Mouse (Mus musculus) limb, embryonic 13.5 days (tissue): ENCODE results near the gene Bmp6. TPM values are rescaled to one million over a fixed set of nuclear protein-coding genes. Genes with fewer than 3 reads are reported as not detected.

Experiments
- ATAC-seq: fragments of 200-750 bp; cut with Nextera tagmentation; 2 replicates; pipeline ENCODE4 v1.8.0; 2017; ENCODE audit warnings: low read depth, moderate number of reproducible peaks, moderate TSS enrichment; ENCODE audit not compliant: low FRiP score
- H3K27ac ChIP-seq: fragments of 300-500 bp; sonication (generic); 2 replicates; pipeline ENCODE4 v1.5.1; 2015; ENCODE audit warnings: inconsistent platforms, mild to moderate bottlenecking, moderate library complexity
- H3K27me3 ChIP-seq: fragments of 300-500 bp; sonication (generic); 2 replicates; pipeline ENCODE4 v1.6.1; 2015; ENCODE audit warnings: mild to moderate bottlenecking, inconsistent platforms
- H3K36me3 ChIP-seq: fragments of 300-500 bp; sonication (generic); 2 replicates; pipeline ENCODE4 v1.6.1; 2015; ENCODE audit warnings: inconsistent platforms, mild to moderate bottlenecking, moderate library complexity
- H3K4me1 ChIP-seq: fragments of 300-500 bp; sonication (generic); 2 replicates; pipeline ENCODE4 v1.6.1; 2015; ENCODE audit warnings: inconsistent platforms
- H3K4me2 ChIP-seq: fragments of 300-500 bp; sonication (generic); replicated peaks from 2 replicates; pipeline ENCODE4 v1.6.1; 2015; ENCODE audit warnings: inconsistent platforms, mild to moderate bottlenecking, moderate library complexity
- H3K4me3 ChIP-seq: fragments of 300-500 bp; sonication (generic); 2 replicates; pipeline ENCODE4 v1.5.1; 2015; ENCODE audit warnings: moderate library complexity, mild to moderate bottlenecking, inconsistent platforms
- H3K9ac ChIP-seq: fragments of 300-500 bp; sonication (generic); 2 replicates; pipeline ENCODE4 v1.6.1; 2015; ENCODE audit warnings: mild to moderate bottlenecking, inconsistent platforms
- H3K9me3 ChIP-seq: fragments of 300-500 bp; sonication (generic); 2 replicates; pipeline ENCODE4 v1.6.1; 2016; ENCODE audit warnings: inconsistent platforms
- WGBS: fragments of 180-500 bp; shearing (Covaris S2); methylation state at CpG from one replicate; pipeline ENCODE4 v1.1.7; 2015; 5-methylcytosine and 5-hydroxymethylcytosine counted together
- polyA plus RNA-seq: library from polyadenylated mRNA; unstranded; fragments of >200 nt; fragmentation: Nextera tagmentation; extraction: Ambion mirVana; gene quantifications from 2 replicates; pipeline ENCODE4 v1.2.1, GENCODE M21; 2015

The Bmp6 gene
- polyA plus RNA-seq, 1 experiment from 2014 or later, result 0.73 TPM

GRCm38 (mm10) chr13:38407611-38408315 lies 62.9 kb downstream of the Bmp6 start:
- Histone ChIP-seq H3K9me3 (no peaks in the 10 kb centered on the region), H3K4me2 (no peak overlapping the region), H3K4me1 (peaks cover 29% of the 10 kb centered on the region), H3K36me3 (no peaks in the 10 kb centered on the region), H3K27ac (no peak overlapping the region), H3K27me3 (no peaks in the 10 kb centered on the region), H3K4me3 (no peak overlapping the region), H3K9ac (no peak overlapping the region)
- 60% methylated on average over 6 of the region's 6 CpGs for WGBS
- peak; percentile 44; the same call in 1 of the 2 replicates for ATAC-seq

- no peak overlapping the region for H3K27ac ChIP-seq
- no peak overlapping the region for H3K4me3 ChIP-seq
- no peak for ATAC-seq
- H3K9ac ChIP-seq, result no peak overlapping the region
- no peak overlapping the region for H3K4me2 ChIP-seq
- H3K4me1 ChIP-seq, result peaks cover 29% of the 10 kb centered on the region
- H3K9me3 ChIP-seq, result no peaks in the 10 kb centered on the region
- WGBS, result 46% methylated on average over 3 of the region's 3 CpGs
- H3K27me3 ChIP-seq, result no peaks in the 10 kb centered on the region
- H3K36me3 ChIP-seq, result no peaks in the 10 kb centered on the region
Measured at GRCm38 (mm10) chr13:38408636-38409035, 63.7 kb downstream of the Bmp6 start.

GRCm38 (mm10) chr13:38410322-38410865 lies 65.5 kb downstream of the Bmp6 start:
- Histone ChIP-seq H3K36me3 (no peaks in the 10 kb centered on the region), H3K27ac (peak overlapping the region; percentile 39; the same call in 1 of the 2 replicates), H3K9ac (peak overlapping the region; percentile 13; the same call in 1 of the 2 replicates), H3K4me1 (peaks cover 29% of the 10 kb centered on the region), H3K9me3 (no peaks in the 10 kb centered on the region), H3K4me2 (peak overlapping the region; percentile 44; the same call in 1 of the 2 replicates), H3K4me3 (no peak overlapping the region), H3K27me3 (no peaks in the 10 kb centered on the region)
- 20% methylated on average over 15 of the region's 15 CpGs for WGBS
- ATAC-seq, result peak; percentile 77

GRCm38 (mm10) chr13:38419781-38420180 lies 74.9 kb downstream of the Bmp6 start:
- 82% methylated on average over 7 of the region's 7 CpGs for WGBS
- Histone ChIP-seq H3K9ac (no peak overlapping the region), H3K4me1 (no peaks in the 10 kb centered on the region), H3K9me3 (no peaks in the 10 kb centered on the region), H3K27ac (no peak overlapping the region), H3K27me3 (no peaks in the 10 kb centered on the region), H3K36me3 (no peaks in the 10 kb centered on the region), H3K4me2 (no peak overlapping the region), H3K4me3 (no peak overlapping the region)
- ATAC-seq, result no peak

GRCm38 (mm10) chr13:38422491-38422890 lies 77.6 kb downstream of the Bmp6 start:
- Histone ChIP-seq H3K36me3 (no peaks in the 10 kb centered on the region), H3K4me1 (no peaks in the 10 kb centered on the region), H3K27me3 (no peaks in the 10 kb centered on the region), H3K9ac (no peak overlapping the region), H3K4me2 (no peak overlapping the region), H3K9me3 (no peaks in the 10 kb centered on the region), H3K27ac (no peak overlapping the region), H3K4me3 (no peak overlapping the region)
- ATAC-seq, result no peak
- WGBS, result 88% methylated on average over 5 of the region's 5 CpGs

GRCm38 (mm10) chr13:38425294-38425693 lies 80.4 kb downstream of the Bmp6 start:
- Histone ChIP-seq H3K27ac (no peak overlapping the region), H3K4me1 (no peaks in the 10 kb centered on the region), H3K4me3 (no peak overlapping the region), H3K4me2 (no peak overlapping the region), H3K27me3 (no peaks in the 10 kb centered on the region), H3K36me3 (no peaks in the 10 kb centered on the region), H3K9ac (no peak overlapping the region), H3K9me3 (peaks cover 6% of the 10 kb centered on the region; the same call in 1 of the 2 replicates)
- 88% methylated on average over 6 of the region's 6 CpGs for WGBS
- no peak for ATAC-seq

GRCm38 (mm10) chr13:38429671-38430070 lies 84.8 kb downstream of the Bmp6 start:
- Histone ChIP-seq H3K4me2 (no peak overlapping the region), H3K36me3 (no peaks in the 10 kb centered on the region), H3K9me3 (peaks cover 6% of the 10 kb centered on the region; the same call in 1 of the 2 replicates), H3K4me1 (no peaks in the 10 kb centered on the region), H3K27ac (no peak overlapping the region), H3K4me3 (no peak overlapping the region), H3K9ac (no peak overlapping the region), H3K27me3 (no peaks in the 10 kb centered on the region)
- ATAC-seq, result no peak
- WGBS, result 76% methylated on average over 8 of the region's 8 CpGs

- Histone ChIP-seq H3K9me3 (peaks cover 6% of the 10 kb centered on the region; the same call in 1 of the 2 replicates), H3K27ac (no peak overlapping the region), H3K4me2 (no peak overlapping the region), H3K4me3 (no peak overlapping the region), H3K27me3 (no peaks in the 10 kb centered on the region), H3K36me3 (no peaks in the 10 kb centered on the region), H3K4me1 (no peaks in the 10 kb centered on the region), H3K9ac (no peak overlapping the region)
- ATAC-seq, result no peak
- WGBS, result 89% methylated on average over 6 of the region's 6 CpGs
Measured at GRCm38 (mm10) chr13:38430075-38430474, 85.2 kb downstream of the Bmp6 start.

GRCm38 (mm10) chr13:38434831-38435230 lies 89.9 kb downstream of the Bmp6 start:
- Histone ChIP-seq H3K4me1 (no peaks in the 10 kb centered on the region), H3K27me3 (no peaks in the 10 kb centered on the region), H3K9ac (no peak overlapping the region), H3K9me3 (no peaks in the 10 kb centered on the region), H3K27ac (no peak overlapping the region), H3K4me3 (no peak overlapping the region), H3K4me2 (no peak overlapping the region), H3K36me3 (no peaks in the 10 kb centered on the region)
- 94% methylated on average over 5 of the region's 5 CpGs for WGBS
- ATAC-seq, result no peak

- Histone ChIP-seq H3K27ac (no peak overlapping the region), H3K9ac (no peak overlapping the region), H3K4me3 (no peak overlapping the region), H3K9me3 (no peaks in the 10 kb centered on the region), H3K27me3 (no peaks in the 10 kb centered on the region), H3K4me1 (no peaks in the 10 kb centered on the region), H3K4me2 (no peak overlapping the region), H3K36me3 (no peaks in the 10 kb centered on the region)
- ATAC-seq, result no peak
- WGBS, result 29% methylated on average over 5 of the region's 5 CpGs
Measured at GRCm38 (mm10) chr13:38437930-38438329, 93.0 kb downstream of the Bmp6 start.

- H3K4me1 ChIP-seq, result no peaks in the 10 kb centered on the region
- no peak overlapping the region for H3K4me2 ChIP-seq
- no peak overlapping the region for H3K4me3 ChIP-seq
- no peaks in the 10 kb centered on the region for H3K27me3 ChIP-seq
- no peak overlapping the region for H3K9ac ChIP-seq
- no peaks in the 10 kb centered on the region for H3K9me3 ChIP-seq
- no peak for ATAC-seq
- H3K27ac ChIP-seq, result no peak overlapping the region
- WGBS, result 74% methylated on average over 10 of the region's 10 CpGs
- H3K36me3 ChIP-seq, result no peaks in the 10 kb centered on the region
Measured at GRCm38 (mm10) chr13:38440240-38440639, 95.3 kb downstream of the Bmp6 start.

- Histone ChIP-seq H3K9me3 (no peaks in the 10 kb centered on the region), H3K36me3 (no peaks in the 10 kb centered on the region), H3K4me3 (no peak overlapping the region), H3K4me2 (no peak overlapping the region), H3K27me3 (no peaks in the 10 kb centered on the region), H3K27ac (no peak overlapping the region), H3K4me1 (no peaks in the 10 kb centered on the region), H3K9ac (no peak overlapping the region)
- WGBS, result 65% methylated on average over 6 of the region's 6 CpGs
- no peak for ATAC-seq
Measured at GRCm38 (mm10) chr13:38448516-38449015, 103.7 kb downstream of the Bmp6 start.
